Mouse (Mus musculus) myocyte (in vitro differentiated cells): Measurements from ENCODE around the gene Olfr520. TPM values are rescaled to one million over a fixed set of nuclear protein-coding genes. Genes with fewer than 3 reads are reported as not detected.

Source experiments
- H3K27me3 ChIP-seq: one replicate; pipeline ENCODE4 v1.6.1; 2011; ENCODE audit not compliant: control insufficient read depth, insufficient read depth, insufficient read length
- H3K36me3 ChIP-seq: one replicate; pipeline ENCODE4 v1.6.1; 2011; ENCODE audit not compliant: control insufficient read depth, insufficient read depth
- H3K4me2 ChIP-seq: one replicate; pipeline ENCODE4 v1.6.1; 2011; ENCODE audit warnings: low read depth, control low read depth
- H3K4me3 ChIP-seq: one replicate; pipeline ENCODE4 v1.5.1; 2011; ENCODE audit warnings: mild to moderate bottlenecking, control low read depth, moderate library complexity
- H3K79me2 ChIP-seq: one replicate; pipeline ENCODE4 v1.6.1; 2011; ENCODE audit not compliant: control insufficient read depth, insufficient read depth
- H3ac ChIP-seq: one replicate; pipeline ENCODE4 v1.6.1; 2011; ENCODE audit not compliant: control insufficient read depth, insufficient read length
- CEBPB ChIP-seq: IDR thresholded peaks from 2 replicates; pipeline ENCODE4 v1.6.1; 2011; ENCODE audit warnings: mild to moderate bottlenecking, moderate library complexity; ENCODE audit not compliant: poor library complexity, insufficient read depth, severe bottlenecking
- E2F4 ChIP-seq: IDR thresholded peaks from one replicate; pipeline ENCODE4 v1.6.1; 2011; ENCODE audit warnings: mild to moderate bottlenecking, control low read depth, moderate library complexity; ENCODE audit not compliant: insufficient read depth
- MAX ChIP-seq: IDR thresholded peaks from one replicate; pipeline ENCODE4 v1.6.1; 2011; ENCODE audit warnings: low read depth, mild to moderate bottlenecking, control low read depth
- MYOD1 ChIP-seq, 3 experiments: IDR thresholded peaks; one replicate each; pipeline ENCODE4 v1.6.1; 2011; ENCODE audit warnings: control low read depth in 2 of 3, low read depth in 2 of 3, mild to moderate bottlenecking in 2 of 3, moderate library complexity in 1 of 3; ENCODE audit not compliant: insufficient read length in 2 of 3, control insufficient read depth in 1 of 3
- MYOG ChIP-seq, 3 experiments: IDR thresholded peaks; one replicate each; pipeline ENCODE4 v1.6.1; 2011; ENCODE audit warnings: control low read depth in 2 of 3, low read depth in 2 of 3, mild to moderate bottlenecking in 2 of 3; ENCODE audit not compliant: insufficient read length in 2 of 3, control insufficient read depth in 1 of 3, insufficient read depth in 1 of 3
- POLR2A ChIP-seq: IDR thresholded peaks from one replicate; pipeline ENCODE4 v1.6.1; 2011; ENCODE audit warnings: low read depth, mild to moderate bottlenecking, control low read depth, moderate library complexity; ENCODE audit not compliant: insufficient read length
- POLR2AphosphoS2 ChIP-seq: IDR thresholded peaks from one replicate; pipeline ENCODE4 v1.6.1; 2011; ENCODE audit warnings: low read depth, control low read depth; ENCODE audit not compliant: insufficient read length
- REST ChIP-seq: IDR thresholded peaks from one replicate; pipeline ENCODE4 v1.6.1; 2011; ENCODE audit warnings: mild to moderate bottlenecking, control low read depth, moderate library complexity; ENCODE audit not compliant: insufficient read depth, insufficient read length
- SRF ChIP-seq: IDR thresholded peaks from one replicate; pipeline ENCODE4 v1.6.1; 2011; ENCODE audit warnings: low read depth; ENCODE audit not compliant: control insufficient read depth, insufficient read length
- TCF12 ChIP-seq: IDR thresholded peaks from one replicate; pipeline ENCODE4 v1.6.1; 2011; ENCODE audit warnings: mild to moderate bottlenecking, control low read depth; ENCODE audit not compliant: poor library complexity, insufficient read depth, severe bottlenecking
- TCF3 ChIP-seq: IDR thresholded peaks from one replicate; pipeline ENCODE4 v1.6.1; 2011; ENCODE audit warnings: low read depth, control low read depth; ENCODE audit not compliant: insufficient read length
- USF1 ChIP-seq: IDR thresholded peaks from one replicate; pipeline ENCODE4 v1.6.1; 2011; ENCODE audit warnings: low read depth, mild to moderate bottlenecking, control low read depth, moderate library complexity
- polyA plus RNA-seq: library from polyadenylated mRNA; unstranded; fragments of >200 nt; fragmentation: generic; extraction: Trizol; gene quantifications from one replicate; pipeline ENCODE4 v1.2.1, GENCODE M21; 2012; ENCODE audit warnings: missing spikeins

Gene Olfr520
- polyA plus RNA-seq, 1 experiment, result not detected

DNA sequence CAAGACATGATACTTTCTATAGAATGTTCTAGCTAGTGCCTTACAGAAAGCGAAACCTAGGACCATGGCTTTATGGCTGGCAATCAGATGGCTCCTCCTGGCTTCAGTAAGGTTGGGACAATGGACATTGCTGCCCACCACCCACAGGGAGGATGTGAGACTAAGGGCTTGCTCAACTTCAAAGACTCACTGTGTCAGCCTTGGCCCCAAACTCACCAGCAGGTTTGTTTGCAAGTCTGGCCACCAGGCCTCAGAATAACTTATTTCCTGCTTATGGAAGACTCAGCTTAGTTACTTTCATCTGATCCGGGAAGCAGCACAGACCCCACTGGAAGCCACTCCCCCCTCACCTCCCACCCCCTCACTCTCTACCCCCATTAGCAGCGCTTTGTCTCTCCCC, 31.0 kb upstream of the Olfr520 start:
- H3K4me3 ChIP-seq, result no peak overlapping the region
- H3ac ChIP-seq, result no peak overlapping the region
- H3K27me3 ChIP-seq, result peaks cover 2% of the 10 kb centered on the region
- H3K4me2 ChIP-seq, result no peak overlapping the region
- no peaks in the 10 kb centered on the region for H3K79me2 ChIP-seq
- H3K36me3 ChIP-seq, result no peaks in the 10 kb centered on the region
- TF ChIP-seq E2F4 (no peak), USF1 (no peak), POLR2AphosphoS2 (no peak), TCF3 (no peak), POLR2A (no peak), REST (no peak), TCF12 (no peak), MYOD1 (IDR thresholded peaks at IDR 0.05; ENCODE audit: control insufficient read depth in 1 of 3, insufficient read length in 2 of 3, low read depth in 2 of 3) (no peak), SRF (no peak)

DNA sequence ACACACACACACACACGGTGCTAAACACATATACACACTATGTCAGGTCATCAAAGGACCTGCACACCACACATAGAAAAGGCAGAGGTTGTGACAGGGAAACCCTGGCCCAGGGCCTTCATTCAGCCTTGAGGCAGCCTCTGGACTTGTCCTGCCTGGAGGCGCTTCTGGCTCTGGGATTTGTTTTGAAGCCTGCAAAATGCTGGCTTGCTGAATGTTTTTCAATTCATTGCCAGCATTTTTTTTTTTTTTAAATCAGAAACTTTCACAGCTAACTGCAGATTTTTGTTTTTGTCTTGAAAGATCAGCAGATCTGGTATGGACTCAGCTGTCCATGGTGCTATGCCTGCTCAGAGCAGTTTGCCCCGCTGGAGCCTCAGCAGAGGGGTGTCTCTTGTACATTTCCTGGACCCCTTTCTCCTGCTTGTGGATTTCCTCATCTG, 30.3 kb upstream of the Olfr520 start:
- H3K4me3 ChIP-seq, result no peak overlapping the region
- no peaks in the 10 kb centered on the region for H3K79me2 ChIP-seq
- no peak overlapping the region for H3ac ChIP-seq
- H3K36me3 ChIP-seq, result no peaks in the 10 kb centered on the region
- TF ChIP-seq CEBPB, result no peak
- TF ChIP-seq MAX, result no peak
- TF ChIP-seq REST, result no peak
- no peak for TF ChIP-seq POLR2A
- TF ChIP-seq E2F4, result no peak
- no peak for TF ChIP-seq POLR2AphosphoS2
- TF ChIP-seq TCF3, result no peak
- TF ChIP-seq USF1, result no peak
- no peak for TF ChIP-seq TCF12
- TF ChIP-seq MYOG (IDR thresholded peaks at IDR 0.05; ENCODE audit: control insufficient read depth in 1 of 3, insufficient read depth in 1 of 3, insufficient read length in 2 of 3, low read depth in 2 of 3), result no peak
- TF ChIP-seq SRF, result no peak
- no peak for TF ChIP-seq MYOD1 (IDR thresholded peaks at IDR 0.05; ENCODE audit: control insufficient read depth in 1 of 3, insufficient read length in 2 of 3, low read depth in 2 of 3)
- H3K4me2 ChIP-seq, result no peak overlapping the region
- no peaks in the 10 kb centered on the region for H3K27me3 ChIP-seq

DNA sequence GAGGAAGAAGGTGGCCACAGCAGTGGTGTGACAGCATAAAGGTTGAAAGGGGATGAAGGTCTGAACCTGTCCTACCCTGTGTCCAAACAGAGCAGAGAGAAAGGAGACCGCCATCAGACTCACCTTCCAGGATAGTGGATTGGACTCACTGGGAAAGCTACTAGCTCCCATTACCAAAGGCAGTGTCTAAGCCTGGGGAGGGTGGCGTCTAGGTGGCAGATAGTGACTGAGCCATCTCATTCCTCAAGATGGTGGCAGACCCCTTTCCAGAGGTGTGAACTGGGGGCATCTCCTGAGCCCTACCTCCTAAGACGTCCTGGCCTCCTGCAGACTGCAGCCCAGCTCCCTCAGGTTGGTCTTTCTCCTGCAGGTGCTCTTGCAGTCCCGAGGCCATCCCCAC, 29.4 kb upstream of the Olfr520 start:
- TF ChIP-seq MYOD1 (IDR thresholded peaks at IDR 0.05; ENCODE audit: control insufficient read depth in 1 of 3, insufficient read length in 2 of 3, low read depth in 2 of 3) (no peak), CEBPB (no peak), MYOG (IDR thresholded peaks at IDR 0.05; ENCODE audit: control insufficient read depth in 1 of 3, insufficient read depth in 1 of 3, insufficient read length in 2 of 3, low read depth in 2 of 3) (no peak), USF1 (no peak), MAX (no peak), REST (no peak), TCF12 (no peak), POLR2AphosphoS2 (no peak), TCF3 (no peak), E2F4 (no peak), SRF (no peak), POLR2A (no peak)
- no peaks in the 10 kb centered on the region for H3K27me3 ChIP-seq

DNA sequence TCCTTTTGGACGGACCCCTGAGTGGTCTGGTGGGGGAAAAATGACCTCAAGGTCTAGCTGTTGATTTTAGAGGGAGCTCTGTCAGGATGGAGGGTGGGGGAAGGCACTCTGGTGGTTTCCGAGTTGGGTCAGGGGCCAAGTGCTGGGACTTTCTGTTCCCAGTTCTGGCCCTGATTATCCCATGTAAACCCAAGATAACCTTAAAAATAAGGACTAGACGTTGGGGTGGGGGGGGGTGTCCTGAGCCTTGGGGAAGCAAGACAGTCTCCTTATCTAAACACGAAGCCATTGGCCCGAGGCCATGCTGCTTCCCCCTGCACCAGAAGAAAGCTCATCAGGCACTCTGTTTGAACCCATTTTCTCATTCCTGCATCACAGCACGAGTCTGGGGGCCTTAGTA, 27.9 kb upstream of the Olfr520 start:
- Histone ChIP-seq H3K27me3 (peaks cover 6% of the 10 kb centered on the region), H3ac (no peak overlapping the region), H3K36me3 (no peaks in the 10 kb centered on the region), H3K4me2 (no peak overlapping the region), H3K79me2 (no peaks in the 10 kb centered on the region), H3K4me3 (no peak overlapping the region)
- TF ChIP-seq POLR2AphosphoS2 (no peak), POLR2A (no peak), USF1 (no peak), TCF3 (no peak), E2F4 (no peak)

More for the DNA sequence above, 29.4 kb upstream of the Olfr520 start:
- Histone ChIP-seq H3K4me2 (no peak overlapping the region), H3K4me3 (no peak overlapping the region), H3ac (no peak overlapping the region), H3K36me3 (no peaks in the 10 kb centered on the region), H3K79me2 (no peaks in the 10 kb centered on the region)

DNA sequence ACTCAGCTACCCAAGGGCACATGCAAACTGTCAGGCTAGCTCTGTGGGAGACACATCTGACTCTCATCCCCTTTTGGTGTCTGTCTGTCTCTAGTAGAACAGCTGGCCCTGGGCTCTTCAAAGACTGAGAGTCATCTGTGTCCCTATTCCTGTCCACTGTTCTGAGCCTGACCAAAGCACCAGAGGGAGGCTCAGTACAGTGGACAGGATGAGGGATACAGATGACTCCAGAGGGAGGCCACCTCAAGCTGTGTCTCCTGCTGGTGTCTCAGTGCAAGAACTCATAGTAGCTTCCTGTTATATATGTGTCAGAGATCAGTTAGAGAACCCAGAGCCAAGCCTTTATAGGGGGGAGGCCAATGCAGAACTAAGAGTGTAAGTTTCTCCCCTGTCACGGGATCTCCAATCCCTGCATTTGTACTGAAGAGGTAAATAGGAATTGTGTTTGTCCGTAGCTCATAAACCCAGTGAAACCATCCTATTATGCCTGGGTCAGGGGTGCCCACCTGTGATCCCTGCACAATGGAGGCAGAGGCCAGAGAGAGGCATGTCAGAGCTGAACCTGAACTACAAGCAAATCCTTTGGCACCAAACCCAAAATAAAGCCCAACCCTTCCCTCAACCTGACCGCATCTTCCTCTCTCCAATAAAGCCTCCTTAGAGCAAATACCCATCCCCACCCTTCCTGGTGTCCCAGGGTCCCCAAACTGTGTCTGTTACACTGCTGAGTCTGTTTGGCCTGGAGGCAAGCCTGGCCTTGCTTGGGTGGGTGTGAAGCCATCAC, 25.1 kb upstream of the Olfr520 start:
- no peak for TF ChIP-seq USF1
- no peak for TF ChIP-seq MYOG (IDR thresholded peaks at IDR 0.05; ENCODE audit: control insufficient read depth in 1 of 3, insufficient read depth in 1 of 3, insufficient read length in 2 of 3, low read depth in 2 of 3)
- TF ChIP-seq POLR2AphosphoS2, result no peak
- no peak for TF ChIP-seq MYOD1 (IDR thresholded peaks at IDR 0.05; ENCODE audit: control insufficient read depth in 1 of 3, insufficient read length in 2 of 3, low read depth in 2 of 3)
- no peak for TF ChIP-seq REST
- TF ChIP-seq MAX, result no peak
- no peak for TF ChIP-seq CEBPB
- TF ChIP-seq POLR2A, result no peak
- TF ChIP-seq TCF12, result no peak
- TF ChIP-seq E2F4, result no peak
- no peak for TF ChIP-seq SRF
- no peak for TF ChIP-seq TCF3
- no peaks in the 10 kb centered on the region for H3K79me2 ChIP-seq
- peaks cover 23% of the 10 kb centered on the region for H3K27me3 ChIP-seq
- H3K36me3 ChIP-seq, result no peaks in the 10 kb centered on the region
- no peak overlapping the region for H3K4me3 ChIP-seq
- no peak overlapping the region for H3ac ChIP-seq
- H3K4me2 ChIP-seq, result no peak overlapping the region
